Mouse (Mus musculus) heart, postnatal 25 days (tissue): ENCODE measurements at regions not wholly inside any gene's neighbourhood (a gene's known extent, or its start where the extent isn't known, plus 50 kb on each side); places are given as distances from the start of the nearest gene placed in this dataset.

Experiments used
- DNase-seq: peaks from one replicate; pipeline ENCODE4 v3.0.0; 2022; ENCODE audit warnings: low spot score
- intact Hi-C: fragments of 180-260 bp; cut with DNase I; formaldehyde crosslinking; loops from one replicate; pipeline ENCODE4 v1.15.1; 2025

GRCm38 (mm10) chr19:6647686-6648085 is 104.9 kb upstream of the Slc22a12 start:
- DNase-seq = no peak
- intact Hi-C loops = no loop called here

DNA sequence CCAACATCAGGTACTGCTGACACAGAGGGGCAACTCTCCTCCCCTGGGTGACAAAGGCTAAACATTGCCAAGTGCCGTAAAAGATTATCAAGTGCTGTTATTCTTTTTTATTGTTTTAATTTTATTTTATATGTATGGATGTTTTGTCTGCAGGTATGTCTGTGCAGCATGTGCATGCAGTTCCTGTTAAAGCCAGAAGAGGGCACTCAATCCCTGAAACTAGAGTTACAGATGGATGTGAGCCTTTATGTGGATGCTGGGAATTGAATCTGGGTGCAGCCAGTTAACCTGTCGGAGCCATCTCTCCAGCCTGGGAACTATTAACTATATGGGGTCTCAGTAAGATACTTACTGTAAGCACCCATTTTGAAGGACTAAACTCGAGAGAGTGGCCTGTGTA is 104.4 kb upstream of the Slc22a12 start:
- DNase-seq = no peak
- intact Hi-C loops = no loop called here

- DNase-seq = no peak
- intact Hi-C loops = no loop called here
Measured at GRCm38 (mm10) chr19:6645912-6646311, 103.1 kb upstream of the Slc22a12 start.

DNA sequence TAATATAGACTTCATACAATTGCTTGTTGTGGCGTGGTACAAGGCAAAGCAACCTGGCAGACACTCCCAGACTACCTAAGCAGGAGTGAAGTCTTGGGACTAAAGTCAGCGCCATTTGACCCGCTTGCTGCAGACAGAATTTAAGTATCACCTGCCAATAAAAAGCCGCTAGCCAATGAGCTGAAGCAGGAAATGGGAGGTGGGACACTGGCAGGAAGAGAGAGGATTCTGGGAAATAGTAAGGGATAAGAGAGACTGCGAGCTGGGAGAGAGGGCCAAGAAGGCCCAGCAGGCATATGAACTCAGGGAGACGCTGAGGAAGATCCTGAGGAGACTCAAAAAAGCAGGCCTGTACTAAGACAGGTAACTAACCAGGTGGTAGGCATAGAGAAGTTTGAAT is 102.0 kb upstream of the Slc22a12 start:
- intact Hi-C loops = no loop called here
- DNase-seq = no peak

GRCm38 (mm10) chr19:6639681-6640080 is 96.8 kb upstream of the Slc22a12 start:
- no peak for DNase-seq
- intact Hi-C loops = no loop called here

GRCm38 (mm10) chr19:6633400-6633799 is 90.6 kb upstream of the Slc22a12 start:
- intact Hi-C loops = no loop called here
- DNase-seq = no peak

DNA sequence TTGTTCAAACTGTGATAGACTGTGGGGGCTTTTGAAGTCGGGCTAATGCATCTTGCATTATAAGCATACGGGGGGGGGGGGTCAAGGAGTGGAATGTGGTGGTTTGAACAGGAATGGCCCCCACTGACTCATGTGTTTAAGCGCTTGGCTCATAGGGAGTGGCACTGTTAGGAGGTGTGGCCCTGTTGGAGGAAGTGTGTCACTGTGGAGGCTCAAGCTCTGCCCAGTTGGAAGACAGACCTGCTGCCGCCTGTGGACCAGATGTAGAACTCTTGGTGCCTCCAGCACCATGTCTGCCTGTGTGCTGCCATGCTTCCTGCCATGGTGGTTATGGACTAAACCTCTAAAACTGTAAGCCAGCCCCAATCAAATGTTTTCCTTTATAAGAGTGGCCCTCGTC is 89.0 kb upstream of the Slc22a12 start:
- no peak for DNase-seq
- intact Hi-C loops = no loop called here

DNA sequence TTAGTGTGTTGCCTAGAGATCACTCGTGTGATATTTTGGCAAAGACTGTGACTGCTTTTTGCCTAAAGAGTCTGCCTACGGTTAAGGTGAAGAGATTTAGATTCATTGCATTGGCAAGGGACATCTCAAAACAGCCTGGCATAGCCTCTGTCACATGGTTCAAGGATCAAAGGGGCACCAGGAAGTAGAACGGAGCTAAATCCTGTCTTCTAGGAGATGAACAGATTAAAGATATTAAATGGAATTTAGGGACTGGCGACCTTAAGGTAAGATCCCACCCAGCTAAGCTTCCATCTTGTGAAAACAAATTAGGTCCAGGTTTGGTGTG is 87.7 kb upstream of the Slc22a12 start:
- no peak for DNase-seq
- intact Hi-C loops = no loop called here

DNA sequence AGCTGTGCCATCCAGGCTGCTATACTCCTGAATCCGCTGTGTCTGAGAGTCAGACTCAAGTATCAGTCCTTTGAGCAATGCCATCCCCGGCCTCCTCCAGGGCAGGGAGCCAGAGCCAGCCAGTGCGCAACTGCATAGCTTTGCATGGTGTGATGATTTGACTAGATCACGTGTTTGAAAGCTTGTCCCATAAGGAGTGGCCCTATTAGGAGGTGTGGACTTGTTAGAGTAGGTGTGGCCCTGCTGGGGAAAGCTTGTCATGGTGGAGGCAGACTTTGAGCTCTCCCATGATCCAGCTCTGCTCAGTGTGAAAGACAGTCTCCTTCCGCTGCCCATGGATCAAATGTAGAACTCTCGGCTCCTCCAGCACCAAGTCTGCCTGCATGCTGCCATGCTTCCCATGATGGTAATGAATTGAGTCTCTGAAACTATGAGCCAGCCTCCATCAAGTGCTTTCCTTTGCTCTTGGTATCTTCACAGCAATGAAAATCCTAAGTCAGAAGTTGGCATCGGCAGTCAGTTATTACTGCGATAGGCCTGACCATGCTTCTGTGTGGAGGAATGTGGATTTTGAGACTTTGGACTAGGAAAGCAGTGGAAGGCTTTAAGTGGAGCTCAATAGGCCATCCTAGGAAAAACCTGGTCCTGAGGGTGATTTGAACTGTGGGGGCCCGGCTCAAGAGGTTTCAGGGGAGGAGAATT is 87.2 kb upstream of the Slc22a12 start:
- intact Hi-C loops = no loop called here
- DNase-seq = no peak

- DNase-seq = no peak
- intact Hi-C loops = no loop called here
Measured at GRCm38 (mm10) chr19:6625574-6625973, 82.7 kb upstream of the Slc22a12 start.

GRCm38 (mm10) chr19:6621023-6621422 is 78.2 kb upstream of the Slc22a12 start:
- no peak for DNase-seq

GRCm38 (mm10) chr19:6619546-6619945 is 76.7 kb upstream of the Slc22a12 start:
- intact Hi-C loops = no loop called here
- DNase-seq = no peak

More at GRCm38 (mm10) chr19:6621023-6621422, 78.2 kb upstream of the Slc22a12 start:
- intact Hi-C loops = no loop called here

DNA sequence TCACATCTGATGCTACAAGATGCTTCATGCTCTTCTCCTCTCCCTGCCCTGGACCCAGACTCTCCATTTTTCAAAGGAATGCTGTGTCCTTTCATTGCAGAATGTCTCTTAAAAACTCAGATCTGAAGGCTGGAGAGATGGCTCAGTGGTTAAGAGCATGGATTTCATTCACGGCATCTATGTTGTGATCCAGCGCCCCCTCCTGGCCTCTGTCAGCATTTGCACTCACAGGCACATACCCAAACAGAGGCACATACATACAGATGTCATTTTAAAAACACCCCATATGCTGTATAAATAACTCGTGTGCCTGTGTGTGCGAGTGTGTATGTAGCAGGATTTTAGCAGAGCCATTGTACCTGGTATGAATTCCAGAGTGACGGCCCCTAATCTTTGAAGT is 73.8 kb upstream of the Slc22a12 start:
- DNase-seq = no peak
- intact Hi-C loops = no loop called here

DNA sequence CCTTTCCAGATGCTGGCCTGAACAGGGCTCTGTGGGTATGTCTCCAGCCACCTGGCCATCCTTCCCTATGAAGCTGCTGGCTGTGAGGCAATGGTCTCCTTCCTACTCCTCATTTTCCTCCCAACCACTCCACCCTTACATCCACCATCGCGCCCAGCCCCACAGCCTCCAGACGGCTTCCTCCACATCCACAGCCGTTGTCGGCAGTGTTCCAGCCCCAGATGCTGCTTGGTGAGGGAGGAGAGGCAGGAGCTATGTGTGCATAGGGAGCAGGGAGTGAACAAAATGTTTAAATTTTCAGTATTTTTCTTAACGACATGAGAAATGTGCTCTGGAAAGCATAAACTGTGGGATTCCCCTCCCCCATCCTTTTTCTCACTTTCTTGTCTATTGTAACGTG is 69.6 kb upstream of the Slc22a12 start:
- intact Hi-C loops = no loop called here

DNA sequence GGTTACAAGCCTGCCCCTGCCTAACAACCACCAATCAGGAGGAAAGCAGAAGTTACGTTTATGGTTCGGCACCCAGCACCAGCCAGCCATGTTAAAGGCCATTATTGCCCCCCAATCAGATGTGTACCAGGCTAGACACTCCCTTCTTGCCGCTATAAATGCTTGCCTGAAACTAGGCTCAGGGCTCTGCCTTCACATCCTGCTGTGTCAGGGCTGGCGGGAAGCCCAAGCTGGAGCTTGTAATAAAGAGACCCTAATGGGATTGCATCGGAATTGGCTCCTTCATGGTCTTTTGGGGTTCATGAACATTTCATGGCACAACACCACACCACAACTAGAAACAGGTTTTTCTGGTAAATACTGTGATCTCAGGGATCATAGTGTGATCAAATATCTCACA is 69.1 kb upstream of the Slc22a12 start:
- no peak for DNase-seq

More for the DNA sequence above, 69.6 kb upstream of the Slc22a12 start:
- DNase-seq = no peak

GRCm38 (mm10) chr19:6610715-6611114 is 67.9 kb upstream of the Slc22a12 start:
- no peak for DNase-seq
- intact Hi-C loops = no loop called here

More for the DNA sequence above, 69.1 kb upstream of the Slc22a12 start:
- intact Hi-C loops = no loop called here

- intact Hi-C loops = no loop called here
- DNase-seq = no peak
Measured at GRCm38 (mm10) chr19:6610051-6610450, 67.2 kb upstream of the Slc22a12 start.

- no peak for DNase-seq
- intact Hi-C loops = no loop called here
Measured at GRCm38 (mm10) chr19:6607501-6607900, 64.7 kb upstream of the Slc22a12 start.

DNA sequence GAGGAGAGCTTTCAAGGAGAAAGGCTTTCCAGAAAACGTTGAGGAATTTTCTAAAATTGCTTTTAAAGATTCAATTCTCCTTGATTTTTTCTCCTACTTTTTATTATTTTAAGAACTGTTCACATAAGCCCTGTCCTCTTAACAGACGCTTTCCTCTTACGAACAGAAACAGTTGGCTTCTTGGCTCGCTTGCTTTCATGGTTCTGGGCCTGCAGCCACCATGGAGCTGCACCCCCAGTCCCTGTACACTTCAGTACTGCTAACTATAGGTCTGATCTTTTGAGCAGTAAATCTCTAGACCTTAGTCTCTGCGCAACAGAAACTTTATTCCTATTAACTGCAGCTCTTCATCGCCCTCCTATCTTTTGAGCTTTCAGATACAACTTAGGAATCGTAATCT is 63.8 kb upstream of the Slc22a12 start:
- intact Hi-C loops = no loop called here
- DNase-seq = no peak

GRCm38 (mm10) chr19:6604702-6605101 is 61.9 kb upstream of the Slc22a12 start:
- intact Hi-C loops = no loop called here

GRCm38 (mm10) chr19:6600873-6601530 is 58.2 kb upstream of the Slc22a12 start:
- DNase-seq = no peak
- intact Hi-C loops = no loop called here

More at GRCm38 (mm10) chr19:6604702-6605101, 61.9 kb upstream of the Slc22a12 start:
- no peak for DNase-seq

GRCm38 (mm10) chr19:6599281-6599680 is 56.4 kb upstream of the Slc22a12 start:
- intact Hi-C loops = no loop called here
- DNase-seq = no peak
